Mouse (Mus musculus): Measurements from ENCODE around the gene Sgf29.

- TF ChIP-seq CTCF (IDR thresholded peaks at IDR 0.05; ENCODE audit: insufficient read depth, low read length): no peak
- TF ChIP-seq POLR2A (IDR thresholded peaks at IDR 0.05; ENCODE audit: borderline replicate concordance, extremely low read depth, low read depth, low read length): 0 out of 2 replicates have a peak, but pooled peaks have one; percentile 37
Observed at GRCm38 (mm10) chr7:126624774-126625173, 24.3 kb upstream of the Sgf29 start.

Data from lung, adult 2 months (tissue).